Mouse (Mus musculus) neural tube, embryonic 15.5 days (tissue): ENCODE results near the gene Csf2rb2. TPM values are rescaled to one million over a fixed set of nuclear protein-coding genes. Genes with fewer than 3 reads are reported as not detected.
"Not testable (repeated sequence)": the region's sequence is repeated elsewhere in the genome, so short reads cannot be mapped to it uniquely, and the experiment has no call there.

ENCODE experiments used
- ATAC-seq: fragments of 200-750 bp; cut with Nextera tagmentation; 2 replicates; pipeline ENCODE4 v1.8.0; 2017; ENCODE audit warnings: mild to moderate bottlenecking, moderate TSS enrichment, moderate library complexity; ENCODE audit not compliant: low FRiP score
- H3K27ac ChIP-seq: fragments of 300-500 bp; sonication (generic); replicated peaks from 2 replicates; pipeline ENCODE4 v1.5.1; 2015; ENCODE audit warnings: mild to moderate bottlenecking, inconsistent platforms
- H3K27me3 ChIP-seq: fragments of 300-500 bp; sonication (generic); replicated peaks from 2 replicates; pipeline ENCODE4 v1.6.1; 2015; ENCODE audit warnings: inconsistent platforms
- H3K36me3 ChIP-seq: fragments of 300-500 bp; sonication (generic); 2 replicates; pipeline ENCODE4 v1.6.1; 2015; ENCODE audit warnings: inconsistent platforms
- H3K4me1 ChIP-seq: fragments of 300-500 bp; sonication (generic); 2 replicates; pipeline ENCODE4 v1.6.1; 2015; ENCODE audit warnings: inconsistent platforms
- H3K4me2 ChIP-seq: fragments of 300-500 bp; sonication (generic); 2 replicates; pipeline ENCODE4 v1.6.1; 2015; ENCODE audit warnings: inconsistent platforms, mild to moderate bottlenecking, moderate library complexity
- H3K4me3 ChIP-seq: fragments of 300-500 bp; sonication (generic); replicated peaks from 2 replicates; pipeline ENCODE4 v1.5.1; 2015; ENCODE audit warnings: mild to moderate bottlenecking, inconsistent platforms
- H3K9ac ChIP-seq: fragments of 300-500 bp; sonication (generic); replicated peaks from 2 replicates; pipeline ENCODE4 v1.6.1; 2015; ENCODE audit warnings: mild to moderate bottlenecking, inconsistent platforms
- H3K9me3 ChIP-seq: fragments of 300-500 bp; sonication (generic); replicated peaks from 2 replicates; pipeline ENCODE4 v1.6.1; 2016; ENCODE audit warnings: inconsistent platforms
- WGBS: fragments of 180-500 bp; shearing (Covaris S2); methylation state at CpG from one replicate; pipeline ENCODE4 v1.1.7; 2015; ENCODE audit warnings: mixed read lengths; 5-methylcytosine and 5-hydroxymethylcytosine counted together
- polyA plus RNA-seq: library from polyadenylated mRNA; unstranded; fragments of >200 nt; fragmentation: Nextera tagmentation; extraction: Ambion mirVana; gene quantifications from 2 replicates; pipeline ENCODE4 v1.2.1, GENCODE M21; 2015

The Csf2rb2 gene
- 0.10 and 0.38 TPM in 2 replicates for polyA plus RNA-seq

DNA sequence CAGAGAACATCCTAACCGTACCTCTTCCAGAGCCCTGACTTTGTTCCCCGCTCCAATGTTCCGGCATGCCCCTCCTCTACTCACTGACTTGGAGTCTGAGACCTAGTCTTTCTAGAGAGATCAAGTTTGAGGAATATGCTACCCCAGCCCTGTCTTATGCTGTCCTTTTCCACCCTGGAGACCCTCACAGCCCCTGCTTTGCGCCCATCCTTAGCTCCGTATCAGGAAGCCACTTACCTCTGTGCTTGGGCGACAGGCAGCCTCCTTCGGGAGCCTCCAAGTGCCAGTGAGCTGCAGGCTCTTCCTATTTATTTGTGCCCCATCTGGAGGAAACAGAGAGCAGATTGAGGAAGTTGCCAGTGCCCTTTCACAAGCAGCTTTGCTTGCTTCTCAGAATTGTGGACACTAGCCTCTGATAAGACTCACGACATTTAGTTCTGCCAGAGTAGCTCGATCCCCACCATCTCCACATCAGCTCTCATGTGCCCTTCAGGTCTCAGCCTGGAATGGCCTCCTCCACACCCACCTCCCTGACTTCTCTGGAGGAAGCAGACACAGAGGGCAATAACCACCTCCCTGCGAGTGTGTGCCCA lies at the start of gene Csf2rb2:
Gene Csf2rb2, minus strand, starts transcription at position 381 of the 593 bp plus-strand sequence.
- no peak within 1 kb of the TSS for H3K4me3 ChIP-seq
- WGBS, result 85% methylated on average over 10 of the region's 10 CpGs
- H3K36me3 ChIP-seq, result no peaks in the 10 kb centered on the region
- ATAC-seq, result no peak
- H3K4me1 ChIP-seq, result no peaks in the 10 kb centered on the region
- H3K4me2 ChIP-seq, result no peak within 1 kb of the TSS
- no peaks in the 10 kb centered on the region for H3K27me3 ChIP-seq
- H3K9me3 ChIP-seq, result no peaks in the 10 kb centered on the region
- no peak within 1 kb of the TSS for H3K9ac ChIP-seq
- H3K27ac ChIP-seq, result no peak within 1 kb of the TSS

DNA sequence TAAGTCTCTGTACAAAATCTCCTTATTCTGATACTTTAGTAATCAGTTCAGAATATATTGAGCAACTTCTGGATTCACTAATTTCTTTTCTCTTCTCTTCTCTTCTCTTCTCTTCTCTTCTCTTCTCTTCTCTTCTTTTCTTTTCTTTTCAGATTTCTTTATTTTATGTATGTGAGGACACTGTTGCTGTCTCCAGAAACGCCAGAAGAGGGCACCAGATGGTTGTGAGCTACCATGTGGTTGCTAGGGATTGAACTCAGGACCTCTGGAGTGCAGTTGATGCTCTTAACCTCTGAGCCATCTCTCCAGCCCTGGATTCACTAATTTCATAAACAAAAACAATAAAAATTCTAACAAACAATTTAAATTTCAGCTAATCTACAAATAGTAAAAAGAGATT lies 49.4 kb upstream of the Csf2rb2 start:
- 0% methylated on average over 1 of the region's 1 CpGs for WGBS
- H3K27ac ChIP-seq, result no peak overlapping the region
- H3K4me1 ChIP-seq, result no peaks in the 10 kb centered on the region
- H3K27me3 ChIP-seq, result no peaks in the 10 kb centered on the region
- H3K4me3 ChIP-seq, result no peak overlapping the region
- no peaks in the 10 kb centered on the region for H3K36me3 ChIP-seq
- H3K9me3 ChIP-seq, result no peaks in the 10 kb centered on the region
- H3K9ac ChIP-seq, result no peak overlapping the region
- ATAC-seq, result no peak
- H3K4me2 ChIP-seq, result no peak overlapping the region

DNA sequence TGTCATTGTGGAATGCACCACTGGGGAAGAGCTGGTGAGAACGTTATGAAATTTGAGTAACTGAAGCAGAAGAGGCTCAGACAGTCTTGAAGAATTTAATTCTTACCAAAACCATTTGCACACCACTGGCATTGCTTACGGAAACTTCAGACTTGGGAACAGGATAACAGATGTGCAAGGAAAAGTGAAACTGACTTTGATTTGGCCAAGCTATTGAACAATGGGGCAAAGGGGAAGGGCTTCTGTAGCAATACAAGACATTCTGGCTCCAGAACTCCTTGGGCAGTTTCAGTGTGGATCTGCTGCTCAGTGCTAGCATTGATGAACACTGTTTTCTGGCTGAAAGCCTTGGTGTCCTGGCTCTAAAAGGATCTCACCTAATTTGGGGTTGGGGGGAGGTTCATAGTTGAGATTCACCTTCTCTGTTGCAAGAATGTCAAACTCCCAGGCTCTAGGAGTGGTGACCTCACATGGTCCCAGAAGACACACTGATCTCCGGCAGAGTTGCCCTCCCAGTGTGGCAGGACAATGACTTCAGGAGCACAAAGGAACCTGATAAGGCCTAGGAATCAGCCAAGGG lies 46.2 kb upstream of the Csf2rb2 start:
- ATAC-seq, result no peak

DNA sequence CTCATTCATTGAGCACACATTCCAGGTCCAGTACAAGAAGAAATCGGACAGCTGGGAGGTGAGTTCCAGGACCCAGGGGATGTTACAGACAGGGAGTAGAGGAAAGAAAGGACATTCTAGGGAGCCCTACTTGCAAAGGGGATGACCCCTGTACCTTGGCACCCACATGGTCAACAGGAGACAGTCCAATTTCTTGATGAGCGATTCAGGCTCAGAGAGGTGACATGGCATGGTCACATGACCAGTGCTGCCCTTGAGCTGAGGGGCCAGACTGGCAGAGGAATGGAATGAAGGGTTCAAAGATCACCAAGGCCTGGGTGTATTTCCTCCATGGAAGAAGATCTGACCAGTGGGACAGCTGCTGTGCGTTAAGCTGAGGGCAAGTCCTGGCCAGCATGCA lies 39.0 kb upstream of the Csf2rb2 start:
- H3K36me3 ChIP-seq, result no peaks in the 10 kb centered on the region
- H3K27me3 ChIP-seq, result no peaks in the 10 kb centered on the region
- H3K9ac ChIP-seq, result no peak overlapping the region
- H3K4me3 ChIP-seq, result no peak overlapping the region
- H3K4me1 ChIP-seq, result no peaks in the 10 kb centered on the region
- no peak overlapping the region for H3K4me2 ChIP-seq
- WGBS, result 84% methylated on average over 3 of the region's 3 CpGs
- no peak for ATAC-seq
- H3K27ac ChIP-seq, result no peak overlapping the region
- no peaks in the 10 kb centered on the region for H3K9me3 ChIP-seq

More for the DNA sequence above, 46.2 kb upstream of the Csf2rb2 start:
- H3K9ac ChIP-seq, result no peak overlapping the region
- H3K4me2 ChIP-seq, result no peak overlapping the region
- no peaks in the 10 kb centered on the region for H3K4me1 ChIP-seq
- no peaks in the 10 kb centered on the region for H3K27me3 ChIP-seq
- no peaks in the 10 kb centered on the region for H3K36me3 ChIP-seq
- no peak overlapping the region for H3K27ac ChIP-seq
- WGBS, result 60% methylated on average over 3 of the region's 3 CpGs
- no peaks in the 10 kb centered on the region for H3K9me3 ChIP-seq
- H3K4me3 ChIP-seq, result no peak overlapping the region

DNA sequence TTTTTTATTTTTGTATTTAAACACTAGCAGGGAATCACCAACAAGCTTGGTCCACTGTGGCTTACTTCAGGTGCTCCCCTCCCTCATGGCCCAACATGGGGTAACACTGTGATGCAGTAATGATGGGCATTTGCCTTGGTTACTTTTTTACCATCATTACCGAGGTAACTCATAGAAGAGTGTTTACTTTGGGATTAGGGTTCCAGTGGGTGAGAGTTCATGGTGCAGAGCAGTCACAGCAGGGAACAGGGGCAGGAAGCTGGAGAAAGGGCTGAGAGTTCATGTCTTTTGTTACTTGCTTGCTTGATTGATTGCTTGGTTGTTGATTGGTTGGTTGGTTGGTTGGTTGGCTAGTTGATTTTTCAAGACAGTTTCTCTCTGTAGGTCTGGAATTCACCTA lies 38.2 kb upstream of the Csf2rb2 start:
- no peaks in the 10 kb centered on the region for H3K9me3 ChIP-seq
- no peak overlapping the region for H3K27ac ChIP-seq
- H3K9ac ChIP-seq, result no peak overlapping the region
- H3K4me1 ChIP-seq, result no peaks in the 10 kb centered on the region
- no peaks in the 10 kb centered on the region for H3K27me3 ChIP-seq
- no peak for ATAC-seq
- H3K36me3 ChIP-seq, result no peaks in the 10 kb centered on the region
- no peak overlapping the region for H3K4me2 ChIP-seq
- WGBS, result 23% methylated on average over 1 of the region's 1 CpGs
- H3K4me3 ChIP-seq, result no peak overlapping the region

DNA sequence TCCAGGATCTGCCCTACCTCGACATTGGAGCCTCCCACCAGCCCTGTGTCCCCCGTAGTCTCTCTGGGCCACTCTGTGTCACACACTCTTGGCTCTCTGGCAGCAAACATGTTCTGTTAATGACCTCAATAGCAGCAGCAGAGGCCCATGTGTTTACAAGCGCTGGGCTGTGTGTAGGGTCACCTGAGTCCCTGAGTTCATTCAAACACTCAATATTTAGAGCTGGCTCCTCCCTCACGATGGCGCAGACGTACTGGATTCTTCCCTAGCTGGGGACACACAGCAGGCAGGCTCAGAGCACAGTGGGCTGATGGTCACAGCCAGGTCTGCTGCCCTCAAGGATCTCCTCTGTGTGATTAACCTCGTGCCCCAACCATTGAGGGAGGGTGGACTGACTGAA lies 35.4 kb upstream of the Csf2rb2 start:
- not testable (repeated sequence) for H3K4me1 ChIP-seq, H3K27ac ChIP-seq, ATAC-seq, H3K9me3 ChIP-seq, H3K9ac ChIP-seq, H3K4me3 ChIP-seq, H3K4me2 ChIP-seq, H3K36me3 ChIP-seq, H3K27me3 ChIP-seq
- WGBS, result 66% methylated on average over 7 of the region's 7 CpGs

DNA sequence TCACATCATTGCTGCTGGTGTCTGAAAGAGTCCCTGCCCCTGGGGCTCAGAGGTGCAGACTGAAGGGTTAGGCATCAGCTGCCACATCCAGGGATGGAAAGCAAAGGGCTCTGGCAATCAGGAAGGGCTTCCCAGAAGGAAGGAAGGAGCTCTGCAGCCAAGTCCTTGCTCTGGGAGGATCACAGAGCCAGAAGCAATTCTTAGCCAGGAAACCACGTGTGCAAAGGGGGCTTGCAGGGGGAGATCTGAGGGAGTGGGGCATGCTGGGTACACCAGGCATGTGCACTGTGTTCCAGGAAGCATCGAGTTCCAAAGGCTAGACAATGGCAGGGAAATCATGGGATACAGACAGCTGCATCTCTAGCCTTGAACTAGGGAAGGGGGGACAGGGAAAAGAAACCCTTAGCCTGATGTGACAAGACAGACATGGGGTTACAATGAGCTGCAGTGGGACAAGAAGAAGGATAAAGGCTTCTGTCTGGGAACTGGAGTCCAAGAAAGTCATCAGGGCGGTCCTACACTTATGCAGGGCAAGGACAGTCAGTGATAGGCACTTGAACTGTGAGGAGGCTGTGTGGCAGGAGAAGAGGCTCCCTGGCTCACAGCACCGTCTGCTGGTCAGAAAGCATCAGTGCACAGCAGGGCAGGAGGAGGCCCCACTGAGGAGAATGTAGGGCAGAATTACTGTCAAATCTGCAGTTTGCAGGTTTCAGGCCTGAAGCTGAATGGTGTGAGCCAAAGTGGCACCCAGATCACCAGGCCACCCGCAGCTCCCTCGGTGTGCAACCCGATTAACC lies 34.3 kb upstream of the Csf2rb2 start:
- 32% methylated on average over 7 of the region's 7 CpGs for WGBS
- H3K4me1 ChIP-seq, ATAC-seq, H3K27ac ChIP-seq, H3K4me2 ChIP-seq, H3K27me3 ChIP-seq, H3K9ac ChIP-seq, H3K4me3 ChIP-seq, H3K36me3 ChIP-seq, H3K9me3 ChIP-seq: not testable (repeated sequence)

DNA sequence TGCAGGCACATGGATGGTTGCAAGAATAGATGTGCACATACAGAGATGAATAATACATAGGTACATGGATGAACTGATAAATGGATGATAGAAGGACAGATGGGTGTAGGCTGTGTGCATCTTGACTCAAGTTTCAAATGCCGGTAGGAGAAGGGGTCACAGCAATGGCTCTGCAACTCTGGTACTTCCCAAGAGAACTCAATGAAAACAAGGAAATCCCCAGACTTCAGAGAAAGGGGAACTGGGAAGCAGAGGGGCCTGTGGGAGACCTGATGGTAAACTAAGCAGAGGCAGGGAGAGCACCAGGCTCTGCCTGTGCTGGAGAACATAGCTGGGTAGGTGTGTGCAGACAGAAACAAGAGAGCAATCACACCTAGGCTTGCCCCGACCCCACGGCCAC lies 28.9 kb upstream of the Csf2rb2 start:
- Histone ChIP-seq H3K4me3 (no peak overlapping the region), H3K36me3 (no peaks in the 10 kb centered on the region), H3K4me2 (no peak overlapping the region), H3K9ac (no peak overlapping the region), H3K27me3 (no peaks in the 10 kb centered on the region), H3K9me3 (no peaks in the 10 kb centered on the region), H3K27ac (no peak overlapping the region), H3K4me1 (no peaks in the 10 kb centered on the region)
- no peak for ATAC-seq
- 96% methylated on average over 3 of the region's 3 CpGs for WGBS

DNA sequence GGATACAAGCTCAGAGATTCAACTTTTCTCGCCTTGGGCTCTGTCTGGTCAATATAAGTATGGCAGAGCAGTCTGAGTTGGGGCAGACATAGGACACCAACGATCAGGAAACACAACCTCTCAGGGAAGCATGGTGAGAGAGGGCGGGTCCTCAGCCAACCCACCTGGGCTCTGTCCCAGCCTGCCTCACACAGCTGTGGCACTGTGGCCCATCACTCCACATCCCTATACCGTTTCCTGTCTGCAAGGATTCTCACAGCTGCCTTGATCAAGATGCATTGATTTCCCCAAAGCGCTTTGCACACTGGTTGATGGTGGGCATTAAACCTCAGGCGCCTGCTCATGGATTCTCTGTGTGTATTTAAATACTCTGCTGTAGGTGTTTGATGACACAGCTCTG lies 27.5 kb upstream of the Csf2rb2 start:
- 76% methylated on average over 6 of the region's 6 CpGs for WGBS
- Histone ChIP-seq H3K4me2 (no peak overlapping the region), H3K9me3 (no peaks in the 10 kb centered on the region), H3K9ac (no peak overlapping the region), H3K4me1 (no peaks in the 10 kb centered on the region), H3K27me3 (no peaks in the 10 kb centered on the region), H3K4me3 (no peak overlapping the region), H3K27ac (no peak overlapping the region), H3K36me3 (no peaks in the 10 kb centered on the region)
- ATAC-seq, result no peak

DNA sequence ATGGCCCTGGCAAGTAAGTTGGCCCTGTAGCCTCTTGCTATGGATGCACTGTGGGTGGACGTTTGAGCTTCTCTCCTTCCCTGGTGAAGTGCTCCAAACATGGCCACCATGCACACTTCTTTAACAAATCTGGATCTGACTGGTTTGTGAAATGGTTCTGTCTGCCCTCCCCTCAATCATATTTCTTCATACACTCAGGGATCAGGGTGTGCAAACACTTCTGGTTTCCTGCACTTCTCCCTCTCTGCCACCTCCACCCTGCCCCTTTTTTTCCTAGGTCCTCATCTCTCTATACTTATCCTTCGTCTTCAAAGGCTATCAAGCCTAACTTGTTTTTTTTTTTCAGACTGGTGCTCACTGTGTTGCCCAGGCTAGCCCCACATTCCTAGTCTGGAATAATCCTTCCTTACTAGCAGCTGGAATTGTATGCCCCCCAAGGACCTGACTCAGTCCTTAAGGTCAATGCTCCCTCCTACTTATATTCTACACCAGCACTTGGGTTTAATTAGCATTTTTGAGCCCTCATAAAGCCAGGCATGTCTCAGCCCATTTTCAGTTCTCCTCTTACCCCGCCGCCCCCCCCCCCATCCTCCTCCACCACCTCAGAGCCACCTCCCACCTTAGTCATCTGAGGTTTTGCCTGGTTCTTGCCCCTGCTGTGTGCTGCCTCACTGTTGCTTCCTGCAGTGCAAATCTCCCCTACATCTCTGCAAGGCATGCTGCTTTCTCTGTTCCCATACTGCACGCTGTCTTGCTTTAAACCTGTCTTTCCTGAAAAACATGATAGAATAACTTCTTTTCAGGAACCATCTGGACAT lies 26.2 kb upstream of the Csf2rb2 start:
- no peaks in the 10 kb centered on the region for H3K36me3 ChIP-seq

DNA sequence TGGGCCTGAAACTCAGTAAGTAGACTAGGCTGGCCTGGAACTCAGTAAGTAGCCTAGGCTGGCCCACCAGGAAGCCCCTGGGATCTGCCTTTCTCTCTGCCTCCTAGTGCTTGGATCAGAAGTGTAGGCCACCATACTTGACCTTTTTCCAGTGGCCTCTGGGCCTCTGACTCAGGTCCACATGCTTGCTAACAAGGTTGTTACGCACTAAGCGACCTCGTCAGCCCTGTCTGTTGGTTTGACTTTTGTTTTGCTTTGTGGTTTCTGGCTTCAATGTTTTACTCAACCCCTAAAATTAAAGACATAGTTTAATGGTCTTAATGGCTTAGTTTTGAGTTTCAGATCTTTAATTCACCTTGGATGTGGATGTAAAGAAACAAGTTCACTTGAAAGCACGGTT lies 25.2 kb upstream of the Csf2rb2 start:
- Histone ChIP-seq H3K9ac (no peak overlapping the region), H3K27me3 (no peaks in the 10 kb centered on the region), H3K4me3 (no peak overlapping the region), H3K4me2 (no peak overlapping the region), H3K4me1 (no peaks in the 10 kb centered on the region), H3K9me3 (no peaks in the 10 kb centered on the region), H3K27ac (no peak overlapping the region), H3K36me3 (no peaks in the 10 kb centered on the region)
- ATAC-seq, result no peak
- 92% methylated on average over 4 of the region's 4 CpGs for WGBS

More for the DNA sequence above, 26.2 kb upstream of the Csf2rb2 start:
- H3K9me3 ChIP-seq, result no peaks in the 10 kb centered on the region
- no peak for ATAC-seq
- no peak overlapping the region for H3K9ac ChIP-seq
- WGBS, result 82% methylated on average over 5 of the region's 5 CpGs
- H3K27me3 ChIP-seq, result no peaks in the 10 kb centered on the region
- no peak overlapping the region for H3K4me2 ChIP-seq
- no peak overlapping the region for H3K4me3 ChIP-seq
- H3K27ac ChIP-seq, result no peak overlapping the region
- no peaks in the 10 kb centered on the region for H3K4me1 ChIP-seq
